Mouse (Mus musculus) gastrocnemius, postnatal 4 days (tissue): ENCODE measurements around the gene Wfdc3. TPM values are rescaled to one million over a fixed set of nuclear protein-coding genes. Genes with fewer than 3 reads are reported as not detected.
A peak's percentile ranks its signal among the peaks of the same experiment; 100 is the strongest.

Experiments used
- DNase-seq, 2 experiments: peaks; one replicate each; pipeline ENCODE4 v3.0.0; 2021 to 2022; ENCODE audit warnings: low spot score in 2 of 2, mixed read lengths in 2 of 2
- total RNA-seq, 2 experiments: library from RNA; stranded (reverse); gene quantifications; 2 replicates each; pipeline ENCODE4 v1.2.3; 2021

The Wfdc3 gene
- total RNA-seq, 2 experiments from 2014 or later: not detected

DNA sequence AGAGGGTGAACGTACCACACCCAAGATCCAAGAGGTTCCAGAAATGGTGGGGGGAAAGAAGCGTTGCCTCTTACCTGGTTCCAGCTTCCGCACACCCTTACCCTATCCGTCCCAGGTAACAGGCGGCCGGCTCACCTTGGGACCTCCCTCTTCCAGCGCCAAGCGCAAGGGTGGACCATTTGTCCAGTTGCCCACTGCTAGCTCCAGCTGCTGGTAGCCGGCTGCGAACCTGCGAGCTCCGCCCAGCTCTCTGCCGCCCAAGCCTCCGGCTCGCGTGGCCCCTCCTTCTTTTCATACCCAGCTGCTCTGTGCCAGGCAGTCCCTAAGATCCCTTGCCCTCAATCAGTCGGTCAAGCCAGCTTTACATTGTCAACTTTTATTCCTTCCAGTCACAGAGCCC, 31.1 kb upstream of the Wfdc3 start:
- DNase-seq: no peak

DNA sequence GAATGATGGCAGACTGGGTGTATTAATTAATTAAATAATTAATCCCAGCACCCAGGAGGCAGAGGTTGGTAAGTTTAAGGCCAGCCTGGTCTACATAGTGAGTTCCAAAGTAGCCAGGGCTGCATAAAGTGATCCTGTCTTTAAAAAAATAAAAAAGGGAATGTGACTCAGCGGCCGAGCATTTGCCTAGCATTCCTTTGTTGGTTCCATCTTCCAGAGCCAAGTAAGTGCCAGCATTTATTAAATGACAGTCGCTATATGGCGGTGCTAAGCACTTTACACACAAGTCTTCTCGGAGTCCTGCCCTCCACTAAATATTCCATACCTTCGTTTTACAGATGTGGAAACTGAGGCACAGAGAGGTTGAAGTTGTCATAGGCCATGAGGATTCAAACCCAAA, 30.4 kb upstream of the Wfdc3 start:
- no peak for DNase-seq

DNA sequence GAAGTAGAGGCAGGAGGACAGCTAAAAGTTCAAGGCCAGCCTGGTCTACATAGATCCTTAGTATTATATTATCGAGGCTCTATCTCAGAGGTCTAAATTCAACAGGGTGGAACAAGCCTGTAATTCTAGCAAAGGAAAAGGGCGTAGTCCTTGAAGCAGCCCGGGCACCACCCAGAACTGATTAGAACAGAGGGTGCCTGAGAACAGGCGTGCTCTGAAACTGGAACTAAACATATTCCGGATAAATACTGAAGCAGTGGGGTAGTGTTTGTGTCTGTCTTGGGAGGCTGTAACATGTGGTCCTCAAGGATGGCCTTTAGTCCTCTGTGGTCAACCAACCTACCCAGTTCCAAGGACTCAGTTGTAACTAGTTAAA, 28.2 kb upstream of the Wfdc3 start:
- DNase-seq: no peak

DNA sequence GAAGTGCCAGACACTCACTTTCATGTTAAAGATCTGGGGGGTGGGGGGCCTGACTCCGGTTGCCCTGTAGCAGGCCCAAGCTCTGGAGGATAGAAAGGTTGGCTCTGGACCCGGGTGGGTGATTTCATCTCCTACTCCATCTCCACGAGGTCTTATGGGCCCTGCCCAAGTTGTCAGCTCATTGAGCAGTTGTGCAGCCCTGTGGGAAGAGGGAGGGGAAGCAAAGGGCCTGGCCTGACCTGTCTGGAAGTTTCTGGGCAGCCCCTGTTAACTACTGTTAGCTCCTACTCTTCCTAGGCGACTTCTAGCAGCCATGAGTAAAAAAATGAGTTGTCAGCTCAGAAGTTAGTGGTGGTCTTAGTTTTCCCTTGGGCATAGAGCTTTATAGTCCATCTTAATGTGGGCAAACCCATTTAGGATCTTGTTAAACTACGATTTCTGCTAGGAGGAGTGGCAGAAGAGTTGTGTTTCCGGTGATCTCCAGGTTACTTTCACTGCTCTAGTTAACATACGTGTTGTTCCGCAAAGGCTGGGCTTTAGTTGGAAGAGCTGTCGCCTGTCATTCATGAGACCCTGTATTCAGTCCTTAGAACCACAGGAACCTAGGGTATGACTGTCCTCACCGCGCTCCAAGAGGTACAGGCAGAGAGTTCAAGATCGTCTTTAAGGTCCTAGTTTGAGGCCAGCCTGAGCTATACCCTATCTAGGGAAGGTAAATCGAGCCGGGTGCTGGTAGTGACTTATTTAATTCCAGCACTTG, 27.7 kb upstream of the Wfdc3 start:
- no peak for DNase-seq

DNA sequence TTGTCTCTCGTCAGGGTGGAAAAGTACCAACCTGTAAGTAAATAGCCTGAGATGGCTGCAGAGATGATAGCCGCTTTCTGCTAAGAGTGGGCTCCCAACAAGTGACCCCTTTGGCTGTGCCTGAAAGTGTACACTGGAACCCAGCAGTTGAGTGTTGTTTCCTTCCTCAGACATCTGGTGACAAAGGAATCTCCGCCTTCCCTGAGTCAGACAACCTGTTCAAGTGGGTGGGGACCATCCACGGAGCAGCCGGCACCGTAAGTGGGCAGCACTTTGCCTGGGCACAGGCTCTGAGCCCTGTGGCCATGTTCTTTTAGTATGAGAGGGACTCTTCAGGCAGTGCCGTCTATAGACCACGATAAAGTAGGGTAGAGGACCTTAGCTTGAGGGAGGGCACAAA, 25.4 kb upstream of the Wfdc3 start:
- no peak for DNase-seq

DNA sequence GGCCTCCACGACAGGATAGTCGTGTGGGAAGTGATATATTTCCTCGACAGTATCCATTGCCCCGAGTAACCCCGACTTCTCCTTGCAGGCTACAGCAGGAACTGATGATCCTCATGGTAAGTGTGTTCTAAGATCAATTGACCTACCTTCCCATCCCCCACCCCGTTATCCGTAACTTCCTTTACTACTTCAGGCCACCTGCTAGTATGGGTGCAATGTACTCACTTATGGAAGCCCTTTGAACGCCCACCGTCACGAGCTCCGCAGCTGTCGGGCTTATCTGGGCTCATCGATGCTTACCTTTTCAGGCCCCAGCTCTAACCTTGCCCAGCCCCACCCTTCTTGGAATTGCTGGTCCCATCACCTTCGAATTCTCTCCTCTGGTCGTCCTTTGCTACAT, 24.5 kb upstream of the Wfdc3 start:
- no peak for DNase-seq

DNA sequence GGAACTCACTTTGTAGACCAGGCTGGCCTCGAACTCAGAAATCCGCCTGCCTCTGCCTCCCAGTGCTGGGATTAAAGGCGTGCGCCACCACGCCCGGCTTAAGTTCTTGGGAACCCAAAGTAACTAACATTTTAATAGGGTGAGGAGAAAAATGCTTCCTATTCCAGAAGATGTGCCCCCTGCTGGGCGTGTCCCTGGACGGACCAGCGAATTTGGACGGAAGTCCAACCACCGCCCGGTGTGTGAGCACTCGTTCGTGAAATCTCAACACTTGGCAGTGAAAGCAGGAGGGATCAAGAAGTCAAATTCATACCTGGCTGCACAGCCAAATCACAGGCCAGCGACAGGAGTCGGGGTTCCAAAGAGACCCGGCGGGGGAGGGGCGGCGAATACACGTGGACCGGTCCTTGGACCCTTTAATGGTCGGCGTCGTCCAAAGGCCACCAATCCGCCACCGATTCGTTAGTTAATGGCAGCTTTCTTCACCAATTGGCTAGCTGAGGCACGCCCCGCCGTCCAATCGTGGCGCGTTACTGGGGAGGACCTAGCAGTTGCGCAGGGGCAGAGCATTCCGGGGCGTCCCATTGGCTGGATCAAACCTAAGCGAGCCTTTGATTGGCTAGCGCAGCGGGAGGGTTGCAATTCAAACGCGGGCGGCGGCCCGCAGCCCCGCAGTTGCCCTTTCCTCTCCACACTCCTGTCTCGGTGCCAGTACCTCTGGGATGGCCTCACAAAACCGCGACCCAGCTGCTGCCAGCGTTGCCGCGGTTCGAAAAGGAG, 23.7 kb upstream of the Wfdc3 start, which contains the start of gene Ube2c:
Gene Ube2c (plus strand): TSS at position 641 of the 780 bp plus-strand sequence.
- DNase-seq: peak; percentile 94 to 96

DNA sequence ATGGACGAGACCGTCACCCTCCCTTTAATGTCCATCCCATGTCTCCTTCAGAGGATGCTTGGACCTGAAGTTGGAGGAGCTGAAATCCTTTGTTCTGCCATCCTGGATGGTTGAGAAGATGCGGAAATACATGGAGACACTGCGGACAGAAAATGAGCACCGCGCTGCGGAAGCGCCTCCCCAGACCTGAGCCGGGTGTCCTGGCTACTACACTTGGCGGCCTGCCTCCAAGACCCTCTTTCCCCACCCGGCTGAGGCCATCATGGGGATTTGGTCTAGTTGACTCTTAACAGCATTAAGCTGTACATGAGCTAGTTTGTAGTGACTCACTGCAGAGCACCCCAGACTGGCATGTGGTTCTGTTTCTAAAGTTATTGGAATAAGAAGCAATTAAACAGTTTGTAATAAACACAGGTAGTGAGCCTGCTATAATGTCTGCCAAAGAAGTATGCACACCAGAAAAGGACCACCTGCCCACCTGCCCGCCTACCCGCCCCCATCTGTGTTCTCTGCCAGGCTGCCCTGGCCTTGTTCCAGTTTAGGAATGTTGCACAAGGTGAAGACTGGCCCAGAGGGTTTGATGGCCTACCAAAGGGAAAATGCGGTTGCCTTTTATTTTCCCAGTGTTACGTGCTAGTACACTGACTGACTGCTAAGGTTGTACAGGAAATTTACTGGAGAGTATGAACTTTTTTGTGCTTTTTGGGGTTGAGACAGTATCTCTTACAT, 22.2 kb upstream of the Wfdc3 start:
- DNase-seq: no peak

DNA sequence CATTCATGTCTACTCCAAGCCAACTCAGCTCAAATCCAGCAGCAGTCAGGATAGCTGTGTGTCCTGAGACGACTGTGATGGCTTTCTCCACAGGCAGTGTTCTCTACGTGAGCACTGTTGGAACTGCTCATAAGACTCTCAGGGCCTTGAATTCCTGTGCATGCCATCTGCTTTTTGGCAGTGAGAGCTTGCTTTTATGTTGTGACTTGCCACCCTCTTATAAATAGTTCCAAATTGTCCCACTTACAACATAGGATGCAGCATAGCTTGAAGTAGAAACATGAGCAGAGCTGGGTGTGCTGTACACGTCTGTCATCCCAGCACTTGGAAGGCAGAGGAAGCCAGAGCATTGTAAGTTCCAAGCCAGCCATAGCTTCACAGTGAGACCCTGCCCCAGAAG, 20.1 kb upstream of the Wfdc3 start:
- DNase-seq: no peak

DNA sequence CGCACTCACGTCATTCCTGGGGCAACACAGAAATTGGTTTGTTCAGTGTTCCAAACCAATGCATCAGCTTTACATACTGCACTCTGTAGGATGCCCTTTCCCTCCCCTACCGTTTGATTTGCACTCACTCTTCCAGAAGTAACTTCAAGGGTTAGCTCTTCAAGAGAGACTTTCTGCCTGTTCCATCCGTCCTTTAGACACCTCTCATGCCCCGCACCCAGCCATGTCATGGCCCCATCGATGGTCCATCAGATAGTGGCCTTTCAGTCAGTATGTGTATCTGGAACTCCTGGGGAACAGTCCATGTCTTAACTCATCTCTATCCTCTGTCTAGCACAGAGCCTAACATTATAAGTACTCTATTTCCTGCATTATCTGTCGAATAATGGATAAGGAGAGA, 16.9 kb upstream of the Wfdc3 start:
- no peak for DNase-seq

DNA sequence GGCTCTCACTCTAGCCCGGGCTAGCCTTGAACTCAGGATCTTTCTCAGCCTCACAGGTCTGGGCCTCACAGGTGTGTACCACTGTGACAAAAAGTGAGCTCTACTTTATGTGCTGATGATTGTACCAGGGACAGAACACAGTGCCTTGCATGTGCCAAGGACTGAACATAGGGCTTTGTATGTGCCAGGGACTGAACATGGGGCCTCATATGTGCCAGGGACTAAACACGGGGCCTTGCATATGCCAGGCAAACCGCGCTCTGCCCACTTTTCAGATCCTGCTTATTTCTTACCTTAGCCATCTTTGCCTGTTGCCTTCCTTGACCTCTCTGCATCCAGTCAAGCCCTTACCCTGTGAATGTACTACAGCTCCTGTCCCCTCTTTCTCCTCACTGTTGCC, 16.2 kb upstream of the Wfdc3 start:
- DNase-seq: no peak

DNA sequence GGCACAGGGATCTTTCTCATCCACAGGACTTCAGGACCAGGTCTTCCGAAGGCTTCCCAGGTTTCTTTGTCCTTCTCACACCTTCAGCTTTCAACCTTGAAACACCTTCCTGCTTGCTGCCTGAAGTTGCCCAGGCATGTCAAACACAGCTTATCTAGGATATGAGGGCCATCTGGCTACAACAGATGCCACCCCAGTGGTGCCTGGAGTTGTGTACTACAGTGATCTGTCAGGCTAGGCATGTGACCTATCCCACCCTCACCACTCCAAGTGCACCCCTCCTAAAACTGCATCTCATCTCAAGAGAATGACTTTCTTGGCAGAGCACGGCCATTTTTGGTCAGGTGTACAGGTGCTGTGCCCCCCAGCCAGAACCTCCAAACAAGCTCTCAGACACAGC, 15.8 kb upstream of the Wfdc3 start:
- DNase-seq: no peak

DNA sequence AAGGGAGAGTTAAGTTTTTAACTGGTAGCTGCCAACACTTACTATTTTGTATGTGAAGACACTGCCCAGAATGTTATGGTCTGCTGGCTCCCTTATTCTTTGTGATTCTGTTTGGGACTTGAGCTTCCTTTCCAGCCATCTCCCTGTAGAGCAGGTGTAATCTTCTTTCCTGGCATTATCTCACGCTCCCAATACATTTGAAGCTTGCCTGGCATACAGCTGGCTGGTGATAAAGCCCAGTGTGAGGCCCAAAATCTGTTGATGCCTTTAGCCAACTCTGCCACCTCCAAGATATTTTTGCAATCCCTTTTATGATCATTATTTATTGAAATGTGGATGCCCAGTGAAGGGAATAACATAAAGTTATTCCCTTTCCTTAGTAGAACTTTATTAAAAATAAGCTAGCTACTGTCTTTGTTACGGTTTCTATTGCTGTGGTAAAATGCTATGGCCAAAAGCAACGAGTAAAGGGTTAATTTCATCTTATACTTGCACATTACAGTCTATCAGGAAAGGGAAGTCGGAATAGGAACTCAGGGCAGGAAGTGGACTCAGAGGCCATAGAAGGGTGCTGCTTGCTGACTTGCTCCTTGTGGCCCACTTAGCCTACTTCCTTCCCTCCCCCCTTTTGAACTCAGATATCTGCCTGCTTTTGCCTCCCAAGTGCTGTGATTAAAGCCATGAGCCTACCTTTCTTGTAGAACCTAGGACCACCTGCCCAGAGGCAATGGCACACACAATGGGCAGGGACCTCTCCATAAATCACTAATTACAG, 14.5 kb upstream of the Wfdc3 start:
- DNase-seq: no peak

DNA sequence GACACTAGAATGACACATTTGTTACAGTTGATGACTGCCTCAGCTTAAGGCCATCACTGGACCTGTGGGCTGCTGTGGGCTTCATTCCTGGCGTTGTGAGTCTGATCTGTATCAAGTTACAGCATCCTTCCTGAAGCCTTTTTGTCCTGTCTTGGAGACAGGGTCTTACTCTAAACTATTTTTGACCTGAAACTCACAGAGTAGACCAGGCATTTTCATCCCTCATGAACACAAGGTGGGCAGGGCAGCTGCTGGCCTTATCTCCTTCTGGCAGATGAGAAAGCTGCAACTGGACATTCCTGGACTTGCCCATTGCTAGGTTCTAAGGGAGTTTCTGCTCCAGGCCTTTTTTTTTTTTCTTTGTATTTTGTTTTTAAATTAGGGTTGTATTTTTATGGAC, 13.0 kb upstream of the Wfdc3 start:
- DNase-seq: no peak

DNA sequence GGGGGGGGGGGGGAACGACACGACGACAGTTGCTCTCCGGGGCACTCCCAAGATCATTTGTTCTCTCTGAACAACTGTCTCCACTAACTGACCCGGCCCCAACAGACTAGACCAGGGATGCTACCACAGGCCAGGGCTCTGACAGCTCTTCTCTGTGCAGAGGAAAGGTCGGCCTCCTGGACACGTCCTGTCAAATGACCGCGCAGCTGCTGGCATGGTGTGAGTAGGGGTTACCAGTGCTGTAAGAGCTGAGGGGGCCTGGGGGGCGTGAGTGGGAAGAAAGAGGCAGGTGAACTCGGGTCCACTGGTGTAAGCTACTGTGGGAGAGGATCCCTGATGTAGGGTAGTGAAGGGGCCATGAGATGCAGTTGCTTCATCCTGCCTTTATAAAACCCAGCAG, 12.1 kb upstream of the Wfdc3 start:
- no peak for DNase-seq

DNA sequence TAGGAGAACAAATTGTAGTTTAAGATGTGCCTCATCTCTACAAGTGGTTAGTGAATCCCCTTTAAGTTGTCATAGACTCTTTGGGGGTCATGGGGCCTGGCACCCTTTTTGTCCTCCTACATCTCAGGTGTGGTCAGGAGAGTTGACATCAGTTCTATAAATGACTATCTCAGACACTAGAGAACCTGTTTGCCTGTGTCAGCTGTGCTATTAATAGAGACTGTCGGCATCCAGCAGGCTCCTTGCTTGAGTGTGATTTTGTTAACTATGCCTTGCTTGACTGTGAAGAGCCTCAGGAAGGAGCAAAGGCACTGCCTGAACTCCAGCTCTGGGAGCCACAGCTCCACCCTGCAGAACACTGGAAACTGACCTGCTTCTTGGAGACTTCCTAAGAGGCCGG, 9.1 kb upstream of the Wfdc3 start:
- no peak for DNase-seq

DNA sequence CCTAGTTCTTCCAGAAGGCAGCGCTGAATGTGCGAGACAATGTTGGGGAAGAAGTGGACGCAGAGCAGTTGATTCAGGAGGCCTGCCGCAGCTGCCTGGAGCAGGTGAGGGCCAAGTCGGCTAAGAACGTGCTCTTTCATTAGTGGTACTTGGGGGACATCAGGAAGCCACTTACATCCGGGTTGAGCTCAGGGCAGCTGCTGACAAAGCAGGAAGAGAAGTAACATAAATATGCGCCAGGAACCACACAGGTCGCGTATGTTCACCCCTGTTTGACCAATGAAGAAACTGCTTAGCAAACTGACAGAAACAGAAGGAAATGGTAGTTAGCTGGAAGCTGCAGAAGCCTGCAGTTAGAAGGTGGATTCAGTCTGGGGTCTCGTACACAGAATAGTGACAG, 8.4 kb upstream of the Wfdc3 start:
- DNase-seq: no peak

DNA sequence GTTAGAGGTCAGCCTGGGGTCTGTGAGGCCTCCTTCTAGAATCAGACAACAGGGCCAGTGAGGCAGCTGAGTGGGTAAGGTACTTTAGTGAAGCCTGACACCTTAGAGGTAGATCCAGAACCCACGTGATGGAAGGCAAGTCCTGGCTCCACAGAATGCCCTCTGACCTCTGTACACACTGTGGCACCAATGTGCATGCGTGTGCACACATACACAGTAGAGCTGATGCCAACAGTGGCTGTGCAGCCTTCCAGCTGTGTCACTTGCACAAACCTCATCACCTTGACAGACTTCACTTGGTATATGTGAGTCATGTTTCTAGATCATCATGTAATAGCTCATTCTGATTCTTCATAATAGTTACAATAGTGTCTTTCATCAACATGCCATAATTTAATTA, 6.7 kb upstream of the Wfdc3 start:
- DNase-seq: no peak

DNA sequence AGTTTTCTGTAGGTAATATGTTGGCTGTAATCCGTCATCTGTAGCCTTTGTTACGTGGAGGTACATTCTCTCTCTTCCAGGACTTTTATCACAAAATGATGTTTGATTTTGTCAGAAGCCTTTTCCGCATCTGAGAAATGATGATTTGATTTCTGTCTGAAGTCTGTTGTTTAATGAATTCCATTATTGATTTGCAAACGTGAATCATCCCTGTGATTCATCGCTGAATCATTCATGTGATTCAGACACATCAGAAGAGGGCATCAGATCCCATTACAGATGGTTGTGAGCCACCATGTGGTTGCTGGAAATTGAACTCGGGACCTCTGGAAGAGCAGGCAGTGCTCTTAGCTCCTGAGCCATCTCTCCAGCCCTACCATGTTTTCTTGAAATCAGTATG, 3.3 kb upstream of the Wfdc3 start:
- DNase-seq: no peak

DNA sequence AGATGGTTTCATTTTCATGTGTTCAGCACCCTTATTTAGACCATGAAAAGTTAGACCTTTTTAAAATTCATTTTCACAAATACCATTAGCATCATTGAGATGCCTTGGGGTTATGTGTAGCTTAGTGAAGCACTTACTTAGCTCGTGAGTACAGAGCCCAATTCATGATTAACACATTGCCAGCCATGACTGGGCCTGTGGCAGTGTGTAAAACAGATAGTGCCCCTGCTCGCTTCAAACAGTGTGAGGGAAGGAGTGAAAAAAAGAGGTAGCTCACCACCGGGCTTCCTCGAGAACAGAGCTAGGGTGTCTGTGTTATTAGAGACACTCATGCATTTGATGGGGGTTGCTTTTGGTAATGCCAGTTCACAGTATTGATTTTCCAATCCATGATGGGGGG, 2.5 kb upstream of the Wfdc3 start:
- no peak for DNase-seq

DNA sequence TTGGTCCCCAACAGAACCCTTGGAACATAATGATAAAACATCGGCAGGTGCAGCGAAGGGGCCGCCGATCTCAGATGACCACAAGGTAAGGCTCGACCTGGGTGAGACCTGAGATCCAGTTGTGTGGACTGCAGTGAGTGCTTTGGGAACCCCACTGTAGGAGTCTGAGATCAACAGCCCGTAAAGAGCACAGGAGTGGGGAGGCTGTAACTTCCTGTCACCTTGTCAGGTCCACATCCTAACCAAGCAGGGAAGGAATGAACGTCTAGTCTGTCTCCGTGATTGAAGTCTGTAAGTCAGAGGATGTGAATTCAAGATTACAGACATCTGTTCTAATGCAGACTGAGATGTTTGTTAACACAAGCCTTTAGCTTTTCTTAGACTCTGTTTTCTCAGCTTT, 962 bp upstream of the Wfdc3 start:
- DNase-seq: no peak
